ENCODE assay signal across 14 mouse cellular contexts in genomic region chr5:117111064-117111773, GRCm38 (mm10). TPM values are rescaled to one million over a fixed set of nuclear protein-coding genes. Genes with fewer than 3 reads are reported as not detected.
A peak's percentile ranks its signal among the peaks of the same experiment; 100 is the strongest.
DNase-seq lines count a peak whose midpoint lies in the region; TF ChIP-seq lines count a peak whose summit lies in the region.
"Had no signal": no experiment of that assay in that cellular context is flagged by ENCODE, and none has a peak within 500 bp of the region (broad histone marks: within the 10 kb centered on the region; RNA-seq: fewer than 3 reads in every experiment).

No protein-coding gene starts in this region.

- no peak for TF ChIP-seq POLR2A in liver, adult 2 months (IDR thresholded peaks at IDR 0.05; ENCODE audit: extremely low read depth, insufficient read depth, low read length)
- TF ChIP-seq POLR2A in MEL (IDR thresholded peaks at IDR 0.05; ENCODE audit: control insufficient read depth in 1 of 2, insufficient read depth in 1 of 2, low read depth in 1 of 2, low read length in 2 of 2, poor library complexity in 1 of 2): no peak

- peaks cover 4% of the 10 kb centered on the region; the same call in 1 of the 2 replicates for H3K79me2 ChIP-seq in liver, adult 2 months (ENCODE audit: control insufficient read depth, insufficient read depth, low read length)
- H3K79me2 ChIP-seq in MEL (ENCODE audit: control insufficient read depth, insufficient read depth, low read length, poor library complexity): peaks cover 18% of the 10 kb centered on the region

- H3K36me3 ChIP-seq in liver, adult 2 months (ENCODE audit: control insufficient read depth, insufficient read depth, low read length): peaks cover 30% of the 10 kb centered on the region; the same call in 1 of the 2 replicates
- peaks cover 2 to 5% of the 10 kb centered on the region in 2 experiments; a peak in 3 of 4 replicates for H3K36me3 ChIP-seq in MEL (ENCODE audit: control insufficient read depth in 1 of 2, insufficient read depth in 2 of 2, low read length in 2 of 2)

- no peaks in the 10 kb centered on the region for H3K27me3 ChIP-seq in liver, adult 2 months (ENCODE audit: control insufficient read depth, insufficient read depth, low read length)
- no peaks in the 10 kb centered on the region for H3K27me3 ChIP-seq in MEL (ENCODE audit: control insufficient read depth in 1 of 2, insufficient read depth in 2 of 2, low read length in 2 of 2)
- H3K27me3 ChIP-seq: heart, embryonic 15.5 days; liver, embryonic 13.5 days; midbrain, embryonic 12.5 days; stomach, embryonic 15.5 days had no signal

- H3K9ac ChIP-seq in liver, adult 2 months (ENCODE audit: low read depth, low read length): no peak overlapping the region
- no peak overlapping the region for H3K9ac ChIP-seq in MEL (ENCODE audit: control insufficient read depth, low read depth, low read length, poor library complexity, severe bottlenecking)
- H3K9ac ChIP-seq: heart, embryonic 15.5 days; hindbrain, embryonic 14.5 days; liver, embryonic 13.5 days; midbrain, embryonic 12.5 days; stomach, embryonic 15.5 days had no signal

- intact Hi-C loops in gastrocnemius, adult 2 months (cut with DNase I): loop anchor here (10.0 kb wide), 2 partner anchors 104 to 274 kb away; partner anchors contain the start of gene Rfc5
- intact Hi-C loops in gastrocnemius, postnatal 36 days (cut with DNase I): loop anchor here (10.0 kb wide), 1 partner anchor 274 kb away; the partner anchor contains the start of gene Rfc5

- 94% methylated on average over 16 of the region's 16 CpGs for WGBS in liver, adult 2 months

- H3K27ac ChIP-seq in gastrocnemius, adult 2 months: no peak overlapping the region
- H3K27ac ChIP-seq in liver, adult 2 months (replicated peaks; ENCODE audit: insufficient read depth, low read depth, low read length): no peak overlapping the region
- no peak overlapping the region for H3K27ac ChIP-seq in MEL (ENCODE audit: control insufficient read depth, low read depth, low read length)
- H3K27ac ChIP-seq: heart, embryonic 15.5 days; hindbrain, embryonic 14.5 days; liver, embryonic 13.5 days; midbrain, embryonic 12.5 days; stomach, embryonic 15.5 days had no signal

- no peak for TF ChIP-seq EP300 in MEL (IDR thresholded peaks at IDR 0.05; ENCODE audit: low read depth in 1 of 2, low read length in 2 of 2)

- TF ChIP-seq RAD21 in MEL (IDR thresholded peaks at IDR 0.05; ENCODE audit: low read depth, low read length): no peak

- DNase-seq in gastrocnemius, adult 2 months: no peak
- no peak for DNase-seq in gastrocnemius, postnatal 36 days
- no peak for DNase-seq in liver, adult 2 months (ENCODE audit: extremely low read depth, low read depth, low spot score)
- DNase-seq in liver: no peak
- DNase-seq in MEL (ENCODE audit: low read depth, low spot score): peak; percentile 25
- DNase-seq in kidney, postnatal 14 days: peak; percentile 46
- DNase-seq in neural tube, embryonic 10.5 days (ENCODE audit: extremely low spot score, low spot score): no peak
- no peak for DNase-seq in thymus, postnatal 14 days
- DNase-seq: cerebellum, adult 2 months; liver, embryonic 13.5 days had no signal

- H3K4me3 ChIP-seq in gastrocnemius, adult 2 months: no peak overlapping the region
- H3K4me3 ChIP-seq in liver, adult 2 months (ENCODE audit: insufficient read depth, low read depth, low read length): no peak overlapping the region
- H3K4me3 ChIP-seq in MEL (ENCODE audit: control insufficient read depth in 1 of 2, insufficient read depth in 1 of 2, low read depth in 2 of 2, low read length in 2 of 2): no peak overlapping the region
- H3K4me3 ChIP-seq: heart, embryonic 15.5 days; liver, embryonic 13.5 days; midbrain, embryonic 12.5 days; stomach, embryonic 15.5 days had no signal

- TF ChIP-seq CTCF in gastrocnemius, adult 2 months (IDR thresholded peaks at IDR 0.05): peak; percentile 18; the same call in 1 of the 2 replicates
- TF ChIP-seq CTCF in liver, adult 2 months (IDR thresholded peaks at IDR 0.05; ENCODE audit: low read depth, low read length): peak; percentile 18; the same call in 1 of the 2 replicates
- peak; percentile 25 to 41 (median 31); a peak in 4 of 6 replicates for TF ChIP-seq CTCF in MEL (IDR thresholded peaks at IDR 0.05 in 2 of 3, conservative IDR thresholded peaks at IDR 0.05 in 1 of 3; ENCODE audit: control insufficient read depth in 1 of 3, insufficient read depth in 1 of 3, low read depth in 2 of 3, low read length in 3 of 3, poor library complexity in 1 of 3, severe bottlenecking in 1 of 3)

- H3K4me1 ChIP-seq in liver, adult 2 months (ENCODE audit: control insufficient read depth, insufficient read depth, low read length): peaks cover under 1% of the 10 kb centered on the region; the same call in 1 of the 2 replicates
- peaks cover 0 to 3% of the 10 kb centered on the region in 2 experiments; a peak in 1 of 4 replicates for H3K4me1 ChIP-seq in MEL (ENCODE audit: control insufficient read depth in 1 of 2, insufficient read depth in 2 of 2, low read length in 2 of 2)
- H3K4me1 ChIP-seq: stomach, embryonic 15.5 days had no signal

- no peaks in the 10 kb centered on the region for H3K9me3 ChIP-seq in MEL (replicated peaks; ENCODE audit: insufficient read depth, low read length)
- H3K9me3 ChIP-seq: heart, embryonic 15.5 days; liver, embryonic 13.5 days; midbrain, embryonic 12.5 days; stomach, embryonic 15.5 days had no signal

TF ChIP-seq in MEL, 35 proteins besides CTCF, POLR2A, EP300 and RAD21:
- TF ChIP-seq TBP (IDR thresholded peaks at IDR 0.05; ENCODE audit: low read depth, low read length) (no peak), SMC3 (IDR thresholded peaks at IDR 0.05; ENCODE audit: low read depth, low read length) (no peak)

RNA-seq across cellular contexts. Expression of gene Suds3, which starts 4.7 kb away (rescaled TPM):
- total RNA-seq in gastrocnemius, adult 2 months (2021): 10 to 100 TPM; 71.7 to 94.8 TPM
- 10 to 100 TPM; 70.7 to 72.4 TPM for total RNA-seq in gastrocnemius, postnatal 36 days (2021)
- total RNA-seq in liver, adult 2 months (2014; rRNA removed): 59.9 and 61.4 TPM in 2 replicates
- polyA plus RNA-seq in liver, adult 2 months (2012; rRNA removed): 77.1 and 82.8 TPM in 2 replicates
- 64.6 and 67.8 TPM in 2 replicates for total RNA-seq in MEL (2012; rRNA removed)
- polyA plus RNA-seq in MEL (2012; ENCODE audit: insufficient read depth in 1 of 2, insufficient read length in 2 of 2, low read depth in 1 of 2, low replicate concordance in 2 of 2, missing spikeins in 1 of 2): 100 to 1,000 TPM in 1 of 2 experiments, not detected in 1; 102 TPM

RNA-seq across cellular contexts. Expression of gene Taok3, which starts 8.7 kb away (rescaled TPM):
- 1 to 10 TPM; 4.6 to 6.8 TPM for total RNA-seq in gastrocnemius, adult 2 months (2021)
- 1 to 10 TPM; 3.9 to 4.3 TPM for total RNA-seq in gastrocnemius, postnatal 36 days (2021)
- total RNA-seq in liver, adult 2 months (2014; rRNA removed): 23.0 and 27.9 TPM in 2 replicates
- 14.7 and 16.2 TPM in 2 replicates for polyA plus RNA-seq in liver, adult 2 months (2012; rRNA removed)
- 32.1 and 33.7 TPM in 2 replicates for total RNA-seq in MEL (2012; rRNA removed)
- 10 to 100 TPM in 1 of 2 experiments, not detected in 1; 79.2 TPM for polyA plus RNA-seq in MEL (2012; ENCODE audit: insufficient read depth in 1 of 2, insufficient read length in 2 of 2, low read depth in 1 of 2, low replicate concordance in 2 of 2, missing spikeins in 1 of 2)

Comparison
In these comparisons a context has a peak if more than half of its experiments do, and no peak if none do; other contexts are left out.
1. DNase-seq: peak in MEL (single experiment) and kidney, postnatal 14 days (single experiment); none in gastrocnemius, adult 2 months (single experiment), gastrocnemius, postnatal 36 days (0 of 2), liver, adult 2 months (single experiment), liver (single experiment), neural tube, embryonic 10.5 days (single experiment) and thymus, postnatal 14 days (single experiment).
2. Peak in every context shown above with its lines, with median percentiles within 50 percentile points of each other: CTCF ChIP-seq.